ENCODE assay signal across 21 mouse cellular contexts in the genomic region with DNA sequence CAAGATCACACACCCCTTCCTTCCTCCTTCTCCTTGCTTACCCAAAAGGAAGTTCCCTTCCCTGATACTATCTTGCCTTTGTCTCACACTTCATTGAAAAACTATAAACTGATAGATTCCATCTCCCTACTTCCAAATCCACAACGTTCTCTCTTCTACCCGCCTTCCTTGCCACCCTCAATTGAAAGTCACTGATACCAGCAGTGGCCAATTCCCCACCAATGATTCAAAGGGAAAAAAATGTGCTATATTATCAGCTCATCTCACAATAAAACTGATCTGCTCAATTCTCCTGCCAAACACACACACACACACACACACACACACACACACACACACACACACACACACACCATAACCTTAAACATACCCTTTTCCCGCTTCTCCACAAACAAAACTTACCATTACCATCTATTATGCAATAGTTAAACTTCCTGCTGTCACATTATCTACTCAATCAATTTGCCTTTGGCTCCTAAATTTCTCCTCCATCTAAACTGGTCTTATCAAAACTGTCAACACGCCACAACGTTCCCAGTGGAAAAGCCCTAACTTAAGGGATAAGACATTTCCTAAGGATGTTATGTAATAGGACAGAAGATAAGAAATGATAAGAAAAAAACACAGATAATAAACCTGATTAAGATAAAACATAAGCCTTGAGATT.
A peak's percentile ranks its signal among the peaks of the same experiment; 100 is the strongest.
DNase-seq lines count a peak whose midpoint lies in the region; ATAC-seq lines count a peak whose summit lies in the region.
"Had no signal": no experiment of that assay in that cellular context is flagged by ENCODE, and none has a peak within 500 bp of the region (broad histone marks: within the 10 kb centered on the region; RNA-seq: fewer than 3 reads in every experiment).

No protein-coding gene starts in this region.

- peak; percentile 13 to 28 for DNase-seq in heart, adult 18-20 months
- peak; percentile 8 for DNase-seq in lung, postnatal 14 days
- DNase-seq in embryo, embryonic 9.5 days (ENCODE audit: extremely low spot score), result no peak
- no peak for DNase-seq in cerebellum, adult 18-20 months
- DNase-seq: adrenal gland, adult 2 months; cerebellum, adult 11-12 months; cerebellum, postnatal 36 days; gastrocnemius, postnatal 10 days; kidney, postnatal 4 days; thymus, adult 18-20 months had no signal

- WGBS in heart, embryonic 11.5 days (ENCODE audit: insufficient replicate concordance), result 42% methylated on average over 5 of the region's 5 CpGs
- WGBS in liver, embryonic 16.5 days (ENCODE audit: insufficient replicate concordance), result 29% methylated on average over 5 of the region's 5 CpGs
- 31% methylated on average over 5 of the region's 5 CpGs for WGBS in liver, embryonic 12.5 days (ENCODE audit: insufficient replicate concordance)
- WGBS in embryonic facial prominence, embryonic 13.5 days, result 51% methylated on average over 5 of the region's 5 CpGs

- no peaks in the 10 kb centered on the region for H3K4me1 ChIP-seq in heart, embryonic 11.5 days (ENCODE audit: control insufficient read depth, insufficient read depth, low read length)
- H3K4me1 ChIP-seq in liver, embryonic 16.5 days (ENCODE audit: control insufficient read depth, low read depth, low read length), result no peaks in the 10 kb centered on the region
- H3K4me1 ChIP-seq in liver, embryonic 12.5 days, result no peaks in the 10 kb centered on the region
- H3K4me1 ChIP-seq in embryonic facial prominence, embryonic 13.5 days, result peaks cover 16% of the 10 kb centered on the region
- H3K4me1 ChIP-seq: forebrain, embryonic 15.5 days; intestine, embryonic 15.5 days; liver, embryonic 15.5 days had no signal

- H3K4me2 ChIP-seq in heart, embryonic 11.5 days, result no peak overlapping the region
- no peak overlapping the region for H3K4me2 ChIP-seq in liver, embryonic 16.5 days (ENCODE audit: low read depth, low read length)
- no peak overlapping the region for H3K4me2 ChIP-seq in liver, embryonic 12.5 days
- no peak overlapping the region for H3K4me2 ChIP-seq in embryonic facial prominence, embryonic 13.5 days
- H3K4me2 ChIP-seq: forebrain, embryonic 15.5 days; intestine, embryonic 15.5 days; limb, embryonic 13.5 days; liver, embryonic 15.5 days; midbrain, embryonic 11.5 days had no signal

- no peaks in the 10 kb centered on the region for H3K9me3 ChIP-seq in heart, embryonic 11.5 days (replicated peaks; ENCODE audit: control insufficient read depth, low read length)
- H3K9me3 ChIP-seq in liver, embryonic 16.5 days (replicated peaks; ENCODE audit: control insufficient read depth, low read length), result no peaks in the 10 kb centered on the region
- no peaks in the 10 kb centered on the region for H3K9me3 ChIP-seq in liver, embryonic 12.5 days (replicated peaks)
- H3K9me3 ChIP-seq in embryonic facial prominence, embryonic 13.5 days, result no peaks in the 10 kb centered on the region
- H3K9me3 ChIP-seq: forebrain, embryonic 15.5 days; intestine, embryonic 15.5 days; limb, embryonic 13.5 days; liver, embryonic 15.5 days had no signal

- no peak for ATAC-seq in heart, embryonic 11.5 days (replicated peaks; ENCODE audit: insufficient number of reproducible peaks, low FRiP score, low TSS enrichment)
- ATAC-seq in liver, embryonic 16.5 days (ENCODE audit: low read depth), result peak; percentile 35; the same call in 1 of the 2 replicates
- ATAC-seq in liver, embryonic 12.5 days, result no peak
- no peak for ATAC-seq in embryonic facial prominence, embryonic 13.5 days (ENCODE audit: insufficient number of reproducible peaks, insufficient read depth, low FRiP score, low TSS enrichment, low read depth)
- ATAC-seq: forebrain, embryonic 15.5 days; hindbrain, embryonic 16.5 days; intestine, embryonic 15.5 days; Patski had no signal

- no peak overlapping the region for H3K4me3 ChIP-seq in heart, embryonic 11.5 days (ENCODE audit: low read depth, low read length)
- no peak overlapping the region for H3K4me3 ChIP-seq in liver, embryonic 16.5 days (ENCODE audit: low read depth, low read length)
- H3K4me3 ChIP-seq in liver, embryonic 12.5 days, result no peak overlapping the region
- H3K4me3 ChIP-seq in embryonic facial prominence, embryonic 13.5 days, result no peak overlapping the region
- H3K4me3 ChIP-seq: forebrain, embryonic 15.5 days; intestine, embryonic 15.5 days; limb, embryonic 13.5 days; liver, embryonic 15.5 days had no signal

- no peaks in the 10 kb centered on the region for H3K27me3 ChIP-seq in heart, embryonic 11.5 days (ENCODE audit: control insufficient read depth, insufficient read depth, low read length)
- H3K27me3 ChIP-seq in liver, embryonic 16.5 days (ENCODE audit: control insufficient read depth, insufficient read depth, low read depth, low read length), result no peaks in the 10 kb centered on the region
- H3K27me3 ChIP-seq in liver, embryonic 12.5 days (replicated peaks), result no peaks in the 10 kb centered on the region
- no peaks in the 10 kb centered on the region for H3K27me3 ChIP-seq in embryonic facial prominence, embryonic 13.5 days
- H3K27me3 ChIP-seq: forebrain, embryonic 15.5 days; intestine, embryonic 15.5 days; limb, embryonic 13.5 days; liver, embryonic 15.5 days; Patski had no signal

- H3K9ac ChIP-seq in heart, embryonic 11.5 days (ENCODE audit: low read depth, low read length), result no peak overlapping the region
- H3K9ac ChIP-seq in liver, embryonic 16.5 days (ENCODE audit: low read depth, low read length), result no peak overlapping the region
- H3K9ac ChIP-seq in liver, embryonic 12.5 days, result no peak overlapping the region
- no peak overlapping the region for H3K9ac ChIP-seq in embryonic facial prominence, embryonic 13.5 days
- H3K9ac ChIP-seq: forebrain, embryonic 15.5 days; intestine, embryonic 15.5 days; limb, embryonic 13.5 days; liver, embryonic 15.5 days had no signal

- H3K36me3 ChIP-seq in heart, embryonic 11.5 days (ENCODE audit: control insufficient read depth, insufficient read depth, low read length), result no peaks in the 10 kb centered on the region
- H3K36me3 ChIP-seq in liver, embryonic 16.5 days (ENCODE audit: control insufficient read depth, insufficient read depth), result no peaks in the 10 kb centered on the region
- no peaks in the 10 kb centered on the region for H3K36me3 ChIP-seq in liver, embryonic 12.5 days
- H3K36me3 ChIP-seq in embryonic facial prominence, embryonic 13.5 days, result peaks cover 4% of the 10 kb centered on the region
- H3K36me3 ChIP-seq: forebrain, embryonic 15.5 days; intestine, embryonic 15.5 days; liver, embryonic 15.5 days had no signal

- H3K27ac ChIP-seq in heart, embryonic 11.5 days (ENCODE audit: low read depth, low read length), result no peak overlapping the region
- no peak overlapping the region for H3K27ac ChIP-seq in liver, embryonic 16.5 days (ENCODE audit: low read length)
- H3K27ac ChIP-seq in liver, embryonic 12.5 days, result no peak overlapping the region
- peak overlapping the region; percentile 23; the same call in 1 of the 2 replicates for H3K27ac ChIP-seq in embryonic facial prominence, embryonic 13.5 days
- H3K27ac ChIP-seq: forebrain, embryonic 15.5 days; intestine, embryonic 15.5 days; limb, embryonic 13.5 days; liver, embryonic 15.5 days had no signal

Comparison
In these comparisons a context has a peak if more than half of its experiments do, and no peak if none do; other contexts are left out.
1. DNase-seq: peak in heart, adult 18-20 months (2 of 2) and lung, postnatal 14 days (single experiment); none in embryo, embryonic 9.5 days (single experiment) and cerebellum, adult 18-20 months (0 of 2).